Mouse (Mus musculus): ENCODE data around the gene Ptpn20.

DNA sequence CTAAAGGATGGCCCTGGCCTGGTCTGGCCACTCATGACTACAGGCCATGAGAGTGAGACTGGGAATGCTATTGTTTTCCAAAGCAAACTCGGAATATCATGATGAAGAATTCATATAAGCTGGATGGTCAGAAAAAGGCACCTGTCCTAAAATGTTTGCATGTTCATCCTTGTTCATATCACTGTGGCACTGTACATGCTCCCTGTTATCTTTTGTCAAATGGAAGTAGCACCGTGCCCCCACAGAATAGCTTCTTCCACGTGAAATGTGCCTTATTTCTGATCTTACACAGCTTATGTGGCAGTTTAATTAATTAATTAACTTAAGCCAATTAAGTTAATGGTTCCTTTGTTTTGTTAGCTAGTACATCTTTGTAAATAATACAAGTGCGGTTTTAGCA, 45.3 kb downstream of the Ptpn20 start:
- TF ChIP-seq CTCF (conservative IDR thresholded peaks at IDR 0.05; ENCODE audit: low read length) (no peak), POU5F1 (IDR thresholded peaks at IDR 0.05; ENCODE audit: borderline replicate concordance, low read length) (no peak), NANOG (IDR thresholded peaks at IDR 0.05; ENCODE audit: borderline replicate concordance, low read length) (no peak)
